Mouse (Mus musculus): ENCODE measurements around the gene Polr2m. TPM values are rescaled to one million over a fixed set of nuclear protein-coding genes. Genes with fewer than 3 reads are reported as not detected.

The Polr2m gene
- polyA plus RNA-seq, 2 experiments: 336 to 401 TPM

GRCm38 (mm10) chr9:71498391-71499182 is 12.9 kb upstream of the Polr2m start:
- Histone ChIP-seq H3K27ac (replicated peaks; ENCODE audit: low read depth, low read length) (no peak overlapping the region), H3K9ac (ENCODE audit: low read depth, low read length, severe bottlenecking) (no peak overlapping the region), H3K4me1 (ENCODE audit: control insufficient read depth, insufficient read depth, low read length) (peaks cover 8% of the 10 kb centered on the region; the same call in 1 of the 2 replicates), H3K27me3 (ENCODE audit: control insufficient read depth, insufficient read depth, low read length) (peaks cover 2% of the 10 kb centered on the region; the same call in 1 of the 2 replicates), H3K4me3 (replicated peaks; ENCODE audit: low read length) (no peak overlapping the region), H3K36me3 (ENCODE audit: control insufficient read depth, insufficient read depth, low read length) (no peaks in the 10 kb centered on the region), H3K9me3 (ENCODE audit: control insufficient read depth, low read length) (no peaks in the 10 kb centered on the region), H3K4me2 (replicated peaks; ENCODE audit: low read depth, low read length, severe bottlenecking) (no peak overlapping the region)
- TF ChIP-seq POLR2A (IDR thresholded peaks at IDR 0.05; ENCODE audit: borderline replicate concordance, extremely low read depth, insufficient read depth, insufficient read length): no peak
- ATAC-seq (ENCODE audit: low FRiP score, low read depth) (peak; percentile 60; the same call in 1 of the 2 replicates), DNase-seq (ENCODE audit: low spot score) (peak; percentile 76)
- 14% methylated on average over 10 of the region's 10 CpGs for WGBS

DNA sequence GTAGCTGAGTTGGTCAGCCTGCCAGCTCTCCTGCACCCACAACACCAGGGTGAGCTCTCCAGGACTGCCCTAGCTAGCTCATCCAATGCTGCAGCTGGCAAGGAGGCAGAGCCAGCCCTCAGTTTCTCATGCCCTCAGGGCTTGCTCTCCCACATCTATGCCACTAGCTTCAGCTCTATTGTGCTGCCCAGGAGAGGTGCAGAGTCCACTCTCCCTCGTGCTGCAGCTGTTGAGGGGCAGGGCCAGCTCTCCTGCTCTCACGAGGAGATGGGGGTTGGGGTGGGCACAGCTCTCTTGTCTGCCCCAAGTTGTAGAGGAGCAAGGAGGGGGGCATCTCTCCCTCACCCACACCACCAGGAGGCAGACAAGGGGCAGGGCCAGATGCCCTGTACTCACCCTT is 10.9 kb upstream of the Polr2m start:
- Histone ChIP-seq H3K36me3 (ENCODE audit: control insufficient read depth, insufficient read depth, low read length) (no peaks in the 10 kb centered on the region), H3K9ac (ENCODE audit: low read depth, low read length, severe bottlenecking) (no peak overlapping the region), H3K4me3 (replicated peaks; ENCODE audit: low read length) (no peak overlapping the region), H3K4me2 (replicated peaks; ENCODE audit: low read depth, low read length, severe bottlenecking) (no peak overlapping the region), H3K4me1 (ENCODE audit: control insufficient read depth, insufficient read depth, low read length) (peaks cover 12% of the 10 kb centered on the region; the same call in 1 of the 2 replicates), H3K27ac (replicated peaks; ENCODE audit: low read depth, low read length) (no peak overlapping the region), H3K9me3 (ENCODE audit: control insufficient read depth, low read length) (no peaks in the 10 kb centered on the region), H3K27me3 (ENCODE audit: control insufficient read depth, insufficient read depth, low read length) (peaks cover 2% of the 10 kb centered on the region; the same call in 1 of the 2 replicates)
- 37% methylated on average over 2 of the region's 2 CpGs for WGBS
- no peak for TF ChIP-seq POLR2A (IDR thresholded peaks at IDR 0.05; ENCODE audit: borderline replicate concordance, extremely low read depth, insufficient read depth, insufficient read length)
- ATAC-seq (ENCODE audit: low FRiP score, low read depth) (no peak), DNase-seq (ENCODE audit: low spot score) (no peak)

DNA sequence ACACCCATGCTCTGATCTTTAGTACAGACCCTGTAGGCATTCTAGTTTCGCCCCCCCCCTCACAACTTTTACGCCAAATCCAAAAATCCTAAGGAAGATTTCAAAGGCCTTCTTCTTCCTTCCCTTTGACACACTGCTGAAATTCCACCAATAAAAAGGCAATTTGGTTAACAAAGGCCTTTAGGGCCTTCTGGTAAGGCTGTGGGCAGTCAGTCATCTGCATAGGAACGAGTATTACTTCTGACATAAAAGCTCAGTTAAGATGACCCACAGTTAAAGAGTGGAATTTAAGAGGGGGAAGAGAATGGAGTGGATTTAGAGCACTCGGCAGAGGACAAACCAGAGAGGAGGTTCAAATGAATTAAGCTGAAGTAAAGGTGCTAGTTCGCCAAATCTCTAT is 8.0 kb upstream of the Polr2m start:
- no peak for ATAC-seq (ENCODE audit: low FRiP score, low read depth)

DNA sequence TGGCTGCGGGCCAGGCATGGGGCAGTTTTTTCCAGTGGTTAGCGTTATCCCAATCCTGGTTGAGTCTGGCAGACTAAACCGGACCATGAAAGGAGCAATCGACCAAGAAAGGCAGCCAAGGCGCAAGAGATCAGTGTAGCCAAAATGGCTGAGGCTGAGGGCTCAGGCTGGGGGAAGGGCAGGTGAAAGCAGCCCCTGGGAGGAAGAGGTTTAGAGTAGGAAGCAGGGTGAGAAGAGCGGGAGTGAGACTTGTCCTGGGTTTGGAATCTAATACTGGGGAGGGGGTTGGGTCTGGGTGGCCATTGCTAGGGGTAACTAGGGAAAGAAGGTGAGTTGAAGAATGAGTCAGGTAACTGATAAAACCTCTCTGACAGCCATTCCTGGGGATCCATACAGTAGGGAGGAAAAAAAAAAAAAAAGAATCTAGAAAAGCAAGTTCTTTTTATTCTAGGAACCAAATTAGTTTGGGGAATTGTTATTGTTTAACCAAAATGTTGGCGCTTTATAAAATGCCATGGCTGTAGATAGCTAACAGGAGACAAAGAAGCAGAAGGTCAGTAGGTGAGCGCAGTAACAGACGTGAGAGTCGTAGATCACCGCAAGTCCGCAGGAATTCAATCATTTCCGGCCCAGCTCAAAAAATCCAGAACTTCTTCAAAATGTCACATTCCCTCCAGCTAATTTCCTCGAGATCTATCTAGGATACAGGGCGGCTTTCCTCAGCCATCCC is 6.7 kb upstream of the Polr2m start:
- DNase-seq (ENCODE audit: low spot score) (no peak), ATAC-seq (ENCODE audit: low FRiP score, low read depth) (no peak)
- no peaks in the 10 kb centered on the region for H3K36me3 ChIP-seq (ENCODE audit: control insufficient read depth, insufficient read depth, low read length)
- H3K4me2 ChIP-seq (replicated peaks; ENCODE audit: low read depth, low read length, severe bottlenecking): no peak overlapping the region
- peaks cover 4% of the 10 kb centered on the region; the same call in 1 of the 2 replicates for H3K4me1 ChIP-seq (ENCODE audit: control insufficient read depth, insufficient read depth, low read length)
- H3K9ac ChIP-seq (ENCODE audit: low read depth, low read length, severe bottlenecking): no peak overlapping the region
- TF ChIP-seq POLR2A (IDR thresholded peaks at IDR 0.05; ENCODE audit: borderline replicate concordance, extremely low read depth, insufficient read depth, insufficient read length): no peak
- 61% methylated on average over 15 of the region's 15 CpGs for WGBS
- no peaks in the 10 kb centered on the region; the same call in 1 of the 2 replicates for H3K27me3 ChIP-seq (ENCODE audit: control insufficient read depth, insufficient read depth, low read length)
- no peak overlapping the region for H3K27ac ChIP-seq (replicated peaks; ENCODE audit: low read depth, low read length)
- H3K9me3 ChIP-seq (ENCODE audit: control insufficient read depth, low read length): no peaks in the 10 kb centered on the region
- H3K4me3 ChIP-seq (replicated peaks; ENCODE audit: low read length): no peak overlapping the region

More for the DNA sequence above, 8.0 kb upstream of the Polr2m start:
- TF ChIP-seq POLR2A (IDR thresholded peaks at IDR 0.05; ENCODE audit: borderline replicate concordance, extremely low read depth, insufficient read depth, insufficient read length): no peak
- WGBS: 59% methylated on average over 5 of the region's 5 CpGs
- Histone ChIP-seq H3K27me3 (ENCODE audit: control insufficient read depth, insufficient read depth, low read length) (no peaks in the 10 kb centered on the region; the same call in 1 of the 2 replicates), H3K9me3 (ENCODE audit: control insufficient read depth, low read length) (no peaks in the 10 kb centered on the region), H3K36me3 (ENCODE audit: control insufficient read depth, insufficient read depth, low read length) (no peaks in the 10 kb centered on the region), H3K4me2 (replicated peaks; ENCODE audit: low read depth, low read length, severe bottlenecking) (no peak overlapping the region), H3K4me1 (ENCODE audit: control insufficient read depth, insufficient read depth, low read length) (peaks cover 10% of the 10 kb centered on the region; the same call in 1 of the 2 replicates), H3K9ac (ENCODE audit: low read depth, low read length, severe bottlenecking) (no peak overlapping the region), H3K27ac (replicated peaks; ENCODE audit: low read depth, low read length) (no peak overlapping the region), H3K4me3 (replicated peaks; ENCODE audit: low read length) (no peak overlapping the region)
- DNase-seq (ENCODE audit: low spot score): no peak

GRCm38 (mm10) chr9:71490076-71490475 is 4.3 kb upstream of the Polr2m start:
- Histone ChIP-seq H3K9me3 (ENCODE audit: control insufficient read depth, low read length) (no peaks in the 10 kb centered on the region), H3K27me3 (ENCODE audit: control insufficient read depth, insufficient read depth, low read length) (no peaks in the 10 kb centered on the region), H3K4me2 (replicated peaks; ENCODE audit: low read depth, low read length, severe bottlenecking) (no peak overlapping the region), H3K4me1 (ENCODE audit: control insufficient read depth, insufficient read depth, low read length) (peaks cover 6% of the 10 kb centered on the region; the same call in 1 of the 2 replicates), H3K27ac (replicated peaks; ENCODE audit: low read depth, low read length) (no peak overlapping the region), H3K4me3 (replicated peaks; ENCODE audit: low read length) (no peak overlapping the region), H3K36me3 (ENCODE audit: control insufficient read depth, insufficient read depth, low read length) (no peaks in the 10 kb centered on the region), H3K9ac (ENCODE audit: low read depth, low read length, severe bottlenecking) (no peak overlapping the region)
- 62% methylated on average over 3 of the region's 3 CpGs for WGBS
- DNase-seq (ENCODE audit: low spot score) (no peak), ATAC-seq (ENCODE audit: low FRiP score, low read depth) (no peak)
- TF ChIP-seq POLR2A (IDR thresholded peaks at IDR 0.05; ENCODE audit: borderline replicate concordance, extremely low read depth, insufficient read depth, insufficient read length): no peak

Measured in limb, embryonic 14.5 days (tissue).